Comparison of ENCODE assay signal across 15 mouse cellular contexts in genomic region chr14:21065490-21066162, GRCm38 (mm10). TPM values are rescaled to one million over a fixed set of nuclear protein-coding genes. Genes with fewer than 3 reads are reported as not detected.
A peak's percentile ranks its signal among the peaks of the same experiment; 100 is the strongest.
DNase-seq lines count a peak whose midpoint lies in the region; ATAC-seq and TF ChIP-seq lines count a peak whose summit lies in the region.
"Had no signal": no experiment of that assay in that cellular context is flagged by ENCODE, and none has a peak within 500 bp of the region (broad histone marks: within the 10 kb centered on the region; RNA-seq: fewer than 3 reads in every experiment).

No protein-coding gene starts in this region.

- ATAC-seq in liver, embryonic 11.5 days (replicated peaks; ENCODE audit: low FRiP score) = no peak
- no peak for ATAC-seq in liver, postnatal 0 days
- ATAC-seq in intestine, postnatal 0 days = no peak
- ATAC-seq in granulocyte monocyte progenitor cell, adult 5-6 weeks (replicated peaks; ENCODE audit: poor library complexity, severe bottlenecking) = no peak
- ATAC-seq: Patski had no signal

- H3K9ac ChIP-seq in liver, embryonic 11.5 days (ENCODE audit: low read depth, low read length) = no peak overlapping the region
- H3K9ac ChIP-seq in liver, postnatal 0 days (replicated peaks) = no peak overlapping the region
- no peak overlapping the region for H3K9ac ChIP-seq in intestine, postnatal 0 days (ENCODE audit: low read depth, low read length)
- H3K9ac ChIP-seq: hindbrain, embryonic 15.5 days; neural tube, embryonic 15.5 days had no signal

- H3K9me3 ChIP-seq in liver, embryonic 11.5 days (ENCODE audit: control insufficient read depth, low read length) = no peaks in the 10 kb centered on the region
- H3K9me3 ChIP-seq in liver, postnatal 0 days (ENCODE audit: low read length) = no peaks in the 10 kb centered on the region
- H3K9me3 ChIP-seq in intestine, postnatal 0 days (ENCODE audit: control insufficient read depth) = no peaks in the 10 kb centered on the region
- H3K9me3 ChIP-seq: hindbrain, embryonic 15.5 days; neural tube, embryonic 15.5 days had no signal

- WGBS in liver, embryonic 11.5 days = 26% methylated on average over 8 of the region's 8 CpGs
- WGBS in liver, postnatal 0 days (ENCODE audit: insufficient replicate concordance) = 48% methylated on average over 8 of the region's 8 CpGs
- WGBS in intestine, postnatal 0 days = 26% methylated on average over 8 of the region's 8 CpGs

- intact Hi-C loops in gastrocnemius, adult 2 months (cut with DNase I) = no loop called here
- intact Hi-C loops in gastrocnemius, postnatal 36 days (cut with DNase I) = no loop called here

- no peak for TF ChIP-seq EP300 in liver, postnatal 0 days (IDR thresholded peaks at IDR 0.05; ENCODE audit: low read depth)

- H3K4me2 ChIP-seq in liver, embryonic 11.5 days = peak overlapping the region; percentile 43
- no peak overlapping the region for H3K4me2 ChIP-seq in liver, postnatal 0 days (ENCODE audit: low read depth, low read length)
- 0 out of 2 replicates have a peak overlapping the region, but pooled peaks have one; percentile 13 for H3K4me2 ChIP-seq in intestine, postnatal 0 days (replicated peaks; ENCODE audit: low read depth)
- H3K4me2 ChIP-seq: hindbrain, embryonic 15.5 days; neural tube, embryonic 15.5 days had no signal

- peak overlapping the region; percentile 20; the same call in 1 of the 2 replicates for H3K27ac ChIP-seq in gastrocnemius, adult 2 months
- H3K27ac ChIP-seq in liver, embryonic 11.5 days (ENCODE audit: low read depth, low read length) = 0 out of 2 replicates have a peak overlapping the region, but pooled peaks have one; percentile 36
- H3K27ac ChIP-seq in liver, postnatal 0 days (ENCODE audit: low read depth) = no peak overlapping the region
- 0 out of 2 replicates have a peak overlapping the region, but pooled peaks have one; percentile 28 for H3K27ac ChIP-seq in intestine, postnatal 0 days (ENCODE audit: low read depth, low read length)
- H3K27ac ChIP-seq: hindbrain, embryonic 15.5 days; neural tube, embryonic 15.5 days had no signal

- no peak overlapping the region for H3K4me3 ChIP-seq in gastrocnemius, adult 2 months
- H3K4me3 ChIP-seq in liver, embryonic 11.5 days (ENCODE audit: low read depth, low read length) = no peak overlapping the region
- no peak overlapping the region for H3K4me3 ChIP-seq in liver, postnatal 0 days (ENCODE audit: low read depth, low read length)
- H3K4me3 ChIP-seq in intestine, postnatal 0 days (ENCODE audit: low read depth, low read length) = no peak overlapping the region
- H3K4me3 ChIP-seq: hindbrain, embryonic 15.5 days; neural tube, embryonic 15.5 days had no signal

- H3K27me3 ChIP-seq in liver, embryonic 11.5 days (replicated peaks; ENCODE audit: control insufficient read depth, insufficient read depth, low read length) = no peaks in the 10 kb centered on the region
- no peaks in the 10 kb centered on the region for H3K27me3 ChIP-seq in liver, postnatal 0 days (ENCODE audit: insufficient read depth, low read length)
- H3K27me3 ChIP-seq in intestine, postnatal 0 days (replicated peaks; ENCODE audit: control insufficient read depth, insufficient read depth, low read length) = no peaks in the 10 kb centered on the region
- H3K27me3 ChIP-seq: hindbrain, embryonic 15.5 days; neural tube, embryonic 15.5 days; Patski had no signal

- no peaks in the 10 kb centered on the region for H3K36me3 ChIP-seq in liver, embryonic 11.5 days (ENCODE audit: control insufficient read depth, insufficient read depth, low read length)
- H3K36me3 ChIP-seq in liver, postnatal 0 days (replicated peaks; ENCODE audit: insufficient read depth, low read length) = no peaks in the 10 kb centered on the region
- H3K36me3 ChIP-seq in intestine, postnatal 0 days (ENCODE audit: control insufficient read depth, insufficient read depth) = no peaks in the 10 kb centered on the region
- H3K36me3 ChIP-seq: hindbrain, embryonic 15.5 days; neural tube, embryonic 15.5 days had no signal

- H3K4me1 ChIP-seq in liver, embryonic 11.5 days (replicated peaks; ENCODE audit: control insufficient read depth, insufficient read depth, low read length) = peaks cover 19% of the 10 kb centered on the region
- H3K4me1 ChIP-seq in liver, postnatal 0 days (ENCODE audit: insufficient read depth) = peaks cover 12% of the 10 kb centered on the region
- H3K4me1 ChIP-seq in intestine, postnatal 0 days (replicated peaks; ENCODE audit: control insufficient read depth, insufficient read depth, low read length) = 0 out of 2 replicates have a peak, but pooled peaks cover 3% of the 10 kb centered on the region
- H3K4me1 ChIP-seq: hindbrain, embryonic 15.5 days; neural tube, embryonic 15.5 days had no signal

- TF ChIP-seq CTCF in gastrocnemius, adult 2 months (IDR thresholded peaks at IDR 0.05) = no peak
- no peak for TF ChIP-seq CTCF in liver, postnatal 0 days (IDR thresholded peaks at IDR 0.05; ENCODE audit: low read depth)
- TF ChIP-seq CTCF in intestine, postnatal 0 days (IDR thresholded peaks at IDR 0.05; ENCODE audit: low read depth) = no peak

- DNase-seq in gastrocnemius, adult 2 months = no peak
- DNase-seq in gastrocnemius, postnatal 36 days = no peak
- no peak for DNase-seq in liver, embryonic 11.5 days (ENCODE audit: low spot score)
- DNase-seq in liver, postnatal 0 days = no peak
- peak; percentile 36 to 48 for DNase-seq in lung, postnatal 4 days
- no peak for DNase-seq in layer of hippocampus, adult 8-10 months (ENCODE audit: low spot score in 2 of 2)
- DNase-seq: adrenal gland, postnatal 10 days; kidney, postnatal 10 days; right cerebral cortex, adult 18-20 months; thymus, postnatal 14 days had no signal

RNA-seq across cellular contexts. Expression of gene Adk, which starts 13.3 kb away (rescaled TPM):
- 100 to 1,000 TPM in 1 of 2 experiments, 10 to 100 TPM in 1; 77.1 to 152 TPM for total RNA-seq in gastrocnemius, adult 2 months (2021)
- 100 to 1,000 TPM in 1 of 2 experiments, 10 to 100 TPM in 1; 94.0 to 111 TPM for total RNA-seq in gastrocnemius, postnatal 36 days (2021)
- 253 and 276 TPM in 2 replicates for polyA plus RNA-seq in liver, embryonic 11.5 days (2014; fragmentation: Nextera tagmentation; extraction: Ambion mirVana)
- polyA plus RNA-seq in liver, postnatal 0 days (2015; fragmentation: Nextera tagmentation; extraction: Ambion mirVana) = 467 and 475 TPM in 2 replicates
- 240 and 254 TPM in 2 replicates for polyA plus RNA-seq in intestine, postnatal 0 days (2015; fragmentation: Nextera tagmentation; extraction: Ambion mirVana)
- total RNA-seq in granulocyte monocyte progenitor cell, adult 5-6 weeks (2014; fragmentation: Nextera tagmentation) = 69.1 and 73.1 TPM in 2 replicates
- total RNA-seq in granulocyte monocyte progenitor cell, adult 5-6 weeks (2017) = 96.7 and 125 TPM in 2 replicates
- 10 to 100 TPM; 66.5 to 80.7 (median 73.0) TPM for total RNA-seq in layer of hippocampus, adult 8-10 months (2022)

RNA-seq across cellular contexts. Expression of gene Ap3m1, which starts 13.3 kb away (rescaled TPM):
- 10 to 100 TPM; 34.6 to 41.0 TPM for total RNA-seq in gastrocnemius, adult 2 months (2021)
- total RNA-seq in gastrocnemius, postnatal 36 days (2021) = 10 to 100 TPM; 34.7 to 35.6 TPM
- polyA plus RNA-seq in liver, embryonic 11.5 days (2014; fragmentation: Nextera tagmentation; extraction: Ambion mirVana) = 55.7 and 75.0 TPM in 2 replicates
- polyA plus RNA-seq in liver, postnatal 0 days (2015; fragmentation: Nextera tagmentation; extraction: Ambion mirVana) = 23.5 and 28.6 TPM in 2 replicates
- 58.8 and 60.0 TPM in 2 replicates for polyA plus RNA-seq in intestine, postnatal 0 days (2015; fragmentation: Nextera tagmentation; extraction: Ambion mirVana)
- total RNA-seq in granulocyte monocyte progenitor cell, adult 5-6 weeks (2014; fragmentation: Nextera tagmentation) = 54.1 and 71.7 TPM in 2 replicates
- 66.0 and 83.4 TPM in 2 replicates for total RNA-seq in granulocyte monocyte progenitor cell, adult 5-6 weeks (2017)
- 10 to 100 TPM; 68.9 to 81.4 (median 74.7) TPM for total RNA-seq in layer of hippocampus, adult 8-10 months (2022)

Comparison
In these comparisons a context has a peak if more than half of its experiments do, and no peak if none do; other contexts are left out.
1. DNase-seq: peak in lung, postnatal 4 days (2 of 2); none in gastrocnemius, adult 2 months (single experiment), gastrocnemius, postnatal 36 days (0 of 2), liver, embryonic 11.5 days (single experiment), liver, postnatal 0 days (single experiment) and layer of hippocampus, adult 8-10 months (0 of 2).